1 mouse cellular context compared by ENCODE assay signal in the genomic region with DNA sequence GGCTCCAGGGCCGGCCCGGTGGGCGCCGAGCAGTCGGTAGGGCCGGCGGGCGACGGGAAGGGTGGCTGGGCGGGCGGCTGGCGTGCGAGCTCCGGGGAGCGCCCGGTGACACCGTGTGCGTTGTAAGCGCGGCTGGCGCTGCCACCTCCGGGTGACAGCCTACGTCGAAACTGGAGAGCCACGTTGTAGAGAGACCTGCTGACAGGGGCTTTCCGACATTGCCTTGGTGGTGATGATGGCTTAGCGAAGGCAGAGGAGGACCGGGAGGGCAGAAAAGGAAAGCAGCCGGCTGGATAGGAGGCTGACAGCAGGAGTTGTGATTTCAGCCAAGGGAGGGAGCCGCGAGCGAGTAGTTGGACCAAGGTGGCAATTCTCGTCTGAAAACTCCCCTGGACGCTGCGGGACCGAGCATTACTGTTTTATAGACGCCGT.
TF ChIP-seq lines count a peak whose summit lies in the region.

No protein-coding gene starts in this region.

TF ChIP-seq in C2C12, 6 proteins besides CTCF, POLR2A, EP300 and RAD21 (continued from another document):
- TF ChIP-seq FOSL1 (IDR thresholded peaks at IDR 0.05; ENCODE audit: insufficient read depth, low read length, poor library complexity, severe bottlenecking) = no peak
- no peak for TF ChIP-seq MYOD1 (IDR thresholded peaks at IDR 0.05; ENCODE audit: control insufficient read depth, insufficient read length, low read depth)
